Mouse (Mus musculus): ENCODE measurements at regions not wholly inside any gene's neighbourhood (a gene's known extent, or its start where the extent isn't known, plus 50 kb on each side); places are given as distances from the start of the nearest gene placed in this dataset.

DNA sequence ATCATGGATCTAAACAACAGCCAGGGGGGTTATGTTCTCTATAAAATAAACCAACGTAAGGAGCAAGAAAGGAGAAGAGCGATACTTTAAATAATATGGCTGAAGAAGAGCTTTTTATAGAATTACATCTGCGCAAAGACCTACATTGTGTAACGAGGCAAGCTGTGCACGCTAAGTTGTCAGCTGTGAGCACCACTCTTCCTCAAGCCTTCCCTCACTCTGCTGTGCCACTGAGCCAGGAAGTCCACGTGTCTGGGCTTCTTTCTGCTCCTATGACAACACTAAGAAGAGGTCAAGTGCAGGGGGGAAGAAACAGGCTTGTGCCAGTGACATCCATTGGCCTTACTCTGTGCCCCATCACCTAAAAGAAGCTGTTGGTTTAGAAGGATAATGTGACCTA lies 75.6 kb upstream of the Actbl2 start:
- no peak for TF ChIP-seq CHD2 (IDR thresholded peaks at IDR 0.05; ENCODE audit: low read depth, low read length)
- TF ChIP-seq ZC3H11A (IDR thresholded peaks at IDR 0.05; ENCODE audit: borderline replicate concordance, low read depth, low read length): no peak
- TF ChIP-seq ZNF384 (IDR thresholded peaks at IDR 0.05; ENCODE audit: low read depth, low read length): no peak
- no peak for TF ChIP-seq MAFK (IDR thresholded peaks at IDR 0.05; ENCODE audit: insufficient read depth, low read depth, low read length)
- TF ChIP-seq HCFC1 (IDR thresholded peaks at IDR 0.05; ENCODE audit: borderline replicate concordance, insufficient read depth, low read length): no peak
- Histone ChIP-seq H3K4me1 (ENCODE audit: control insufficient read depth in 2 of 2, insufficient read depth in 2 of 2, low read length in 2 of 2, poor library complexity in 1 of 2) (no peaks in the 10 kb centered on the region), H3K36me3 (ENCODE audit: control insufficient read depth, insufficient read depth, low read length, poor library complexity, severe bottlenecking) (no peaks in the 10 kb centered on the region), H3K4me3 (ENCODE audit: insufficient read depth in 1 of 2, low read depth in 1 of 2, low read length in 2 of 2, poor library complexity in 1 of 2, severe bottlenecking in 1 of 2) (no peak overlapping the region), H3K27ac (ENCODE audit: insufficient read depth, low read depth, low read length, poor library complexity, severe bottlenecking) (no peak overlapping the region), H3K9me3 (ENCODE audit: control insufficient read depth, insufficient read depth, low read depth, low read length) (no peaks in the 10 kb centered on the region), H3K9ac (ENCODE audit: insufficient read depth, low read depth, low read length, poor library complexity, severe bottlenecking) (no peak overlapping the region)
- in situ Hi-C loops (cut with MboI; ENCODE audit: low sequenced_read_pairs in 2 of 2, unreplicated experiment in 2 of 2): no loop called here
- no peak for DNase-seq (ENCODE audit: low read depth, low spot score)

- Histone ChIP-seq H3K4me3 (ENCODE audit: insufficient read depth in 1 of 2, low read depth in 1 of 2, low read length in 2 of 2, poor library complexity in 1 of 2, severe bottlenecking in 1 of 2) (no peak overlapping the region), H3K36me3 (ENCODE audit: control insufficient read depth, insufficient read depth, low read length, poor library complexity, severe bottlenecking) (no peaks in the 10 kb centered on the region), H3K4me1 (ENCODE audit: control insufficient read depth in 2 of 2, insufficient read depth in 2 of 2, low read length in 2 of 2, poor library complexity in 1 of 2) (no peaks in the 10 kb centered on the region), H3K27ac (ENCODE audit: insufficient read depth, low read depth, low read length, poor library complexity, severe bottlenecking) (no peak overlapping the region), H3K9ac (ENCODE audit: insufficient read depth, low read depth, low read length, poor library complexity, severe bottlenecking) (no peak overlapping the region), H3K9me3 (ENCODE audit: control insufficient read depth, insufficient read depth, low read depth, low read length) (no peaks in the 10 kb centered on the region)
- TF ChIP-seq CHD2 (IDR thresholded peaks at IDR 0.05; ENCODE audit: low read depth, low read length) (no peak), ZC3H11A (IDR thresholded peaks at IDR 0.05; ENCODE audit: borderline replicate concordance, low read depth, low read length) (no peak), MAFK (IDR thresholded peaks at IDR 0.05; ENCODE audit: insufficient read depth, low read depth, low read length) (no peak), ZNF384 (IDR thresholded peaks at IDR 0.05; ENCODE audit: low read depth, low read length) (no peak), HCFC1 (IDR thresholded peaks at IDR 0.05; ENCODE audit: borderline replicate concordance, insufficient read depth, low read length) (no peak)
- in situ Hi-C loops (cut with MboI; ENCODE audit: low sequenced_read_pairs in 2 of 2, unreplicated experiment in 2 of 2): no loop called here
- DNase-seq (ENCODE audit: low read depth, low spot score): no peak
Measured at GRCm38 (mm10) chr13:111183293-111183692, 71.5 kb upstream of the Actbl2 start.

- Histone ChIP-seq H3K4me1 (ENCODE audit: control insufficient read depth in 2 of 2, insufficient read depth in 2 of 2, low read length in 2 of 2, poor library complexity in 1 of 2) (no peaks in the 10 kb centered on the region), H3K27ac (ENCODE audit: insufficient read depth, low read depth, low read length, poor library complexity, severe bottlenecking) (no peak overlapping the region), H3K4me3 (ENCODE audit: insufficient read depth in 1 of 2, low read depth in 1 of 2, low read length in 2 of 2, poor library complexity in 1 of 2, severe bottlenecking in 1 of 2) (no peak overlapping the region), H3K9me3 (ENCODE audit: control insufficient read depth, insufficient read depth, low read depth, low read length) (no peaks in the 10 kb centered on the region), H3K36me3 (ENCODE audit: control insufficient read depth, insufficient read depth, low read length, poor library complexity, severe bottlenecking) (no peaks in the 10 kb centered on the region), H3K9ac (ENCODE audit: insufficient read depth, low read depth, low read length, poor library complexity, severe bottlenecking) (no peak overlapping the region)
- in situ Hi-C loops (cut with MboI; ENCODE audit: low sequenced_read_pairs in 2 of 2, unreplicated experiment in 2 of 2): no loop called here
- TF ChIP-seq HCFC1 (IDR thresholded peaks at IDR 0.05; ENCODE audit: borderline replicate concordance, insufficient read depth, low read length) (no peak), ZC3H11A (IDR thresholded peaks at IDR 0.05; ENCODE audit: borderline replicate concordance, low read depth, low read length) (no peak), MAFK (IDR thresholded peaks at IDR 0.05; ENCODE audit: insufficient read depth, low read depth, low read length) (no peak), CHD2 (IDR thresholded peaks at IDR 0.05; ENCODE audit: low read depth, low read length) (no peak), ZNF384 (IDR thresholded peaks at IDR 0.05; ENCODE audit: low read depth, low read length) (no peak)
- DNase-seq (ENCODE audit: low read depth, low spot score): no peak
Measured at GRCm38 (mm10) chr13:111185799-111186198, 69.0 kb upstream of the Actbl2 start.

- in situ Hi-C loops (cut with MboI; ENCODE audit: low sequenced_read_pairs in 2 of 2, unreplicated experiment in 2 of 2): no loop called here
- Histone ChIP-seq H3K36me3 (ENCODE audit: control insufficient read depth, insufficient read depth, low read length, poor library complexity, severe bottlenecking) (no peaks in the 10 kb centered on the region), H3K27ac (ENCODE audit: insufficient read depth, low read depth, low read length, poor library complexity, severe bottlenecking) (no peak overlapping the region), H3K9me3 (ENCODE audit: control insufficient read depth, insufficient read depth, low read depth, low read length) (no peaks in the 10 kb centered on the region), H3K9ac (ENCODE audit: insufficient read depth, low read depth, low read length, poor library complexity, severe bottlenecking) (no peak overlapping the region), H3K4me1 (ENCODE audit: control insufficient read depth in 2 of 2, insufficient read depth in 2 of 2, low read length in 2 of 2, poor library complexity in 1 of 2) (no peaks in the 10 kb centered on the region), H3K4me3 (ENCODE audit: insufficient read depth in 1 of 2, low read depth in 1 of 2, low read length in 2 of 2, poor library complexity in 1 of 2, severe bottlenecking in 1 of 2) (no peak overlapping the region)
- DNase-seq (ENCODE audit: low read depth, low spot score): no peak
- no peak for TF ChIP-seq ZNF384 (IDR thresholded peaks at IDR 0.05; ENCODE audit: low read depth, low read length)
- no peak for TF ChIP-seq ZC3H11A (IDR thresholded peaks at IDR 0.05; ENCODE audit: borderline replicate concordance, low read depth, low read length)
- no peak for TF ChIP-seq HCFC1 (IDR thresholded peaks at IDR 0.05; ENCODE audit: borderline replicate concordance, insufficient read depth, low read length)
- TF ChIP-seq CHD2 (IDR thresholded peaks at IDR 0.05; ENCODE audit: low read depth, low read length): no peak
- no peak for TF ChIP-seq MAFK (IDR thresholded peaks at IDR 0.05; ENCODE audit: insufficient read depth, low read depth, low read length)
Measured at GRCm38 (mm10) chr13:111186833-111187232, 68.0 kb upstream of the Actbl2 start.

- in situ Hi-C loops (cut with MboI; ENCODE audit: low sequenced_read_pairs in 2 of 2, unreplicated experiment in 2 of 2): no loop called here
- no peak for DNase-seq (ENCODE audit: low read depth, low spot score)
Measured at GRCm38 (mm10) chr13:111193919-111194318, 60.9 kb upstream of the Actbl2 start.

More at GRCm38 (mm10) chr13:111193919-111194318, 60.9 kb upstream of the Actbl2 start:
- no peaks in the 10 kb centered on the region for H3K4me1 ChIP-seq (ENCODE audit: control insufficient read depth in 2 of 2, insufficient read depth in 2 of 2, low read length in 2 of 2, poor library complexity in 1 of 2)
- TF ChIP-seq ZC3H11A (IDR thresholded peaks at IDR 0.05; ENCODE audit: borderline replicate concordance, low read depth, low read length): no peak
- no peak for TF ChIP-seq HCFC1 (IDR thresholded peaks at IDR 0.05; ENCODE audit: borderline replicate concordance, insufficient read depth, low read length)
- no peak for TF ChIP-seq MAFK (IDR thresholded peaks at IDR 0.05; ENCODE audit: insufficient read depth, low read depth, low read length)
- no peak for TF ChIP-seq ZNF384 (IDR thresholded peaks at IDR 0.05; ENCODE audit: low read depth, low read length)
- no peak for TF ChIP-seq CHD2 (IDR thresholded peaks at IDR 0.05; ENCODE audit: low read depth, low read length)
- H3K36me3 ChIP-seq (ENCODE audit: control insufficient read depth, insufficient read depth, low read length, poor library complexity, severe bottlenecking): no peaks in the 10 kb centered on the region
- H3K9ac ChIP-seq (ENCODE audit: insufficient read depth, low read depth, low read length, poor library complexity, severe bottlenecking): no peak overlapping the region
- H3K4me3 ChIP-seq (ENCODE audit: insufficient read depth in 1 of 2, low read depth in 1 of 2, low read length in 2 of 2, poor library complexity in 1 of 2, severe bottlenecking in 1 of 2): no peak overlapping the region
- H3K27ac ChIP-seq (ENCODE audit: insufficient read depth, low read depth, low read length, poor library complexity, severe bottlenecking): no peak overlapping the region
- no peaks in the 10 kb centered on the region for H3K9me3 ChIP-seq (ENCODE audit: control insufficient read depth, insufficient read depth, low read depth, low read length)

Measured in ES-E14 (cell line).